Mouse (Mus musculus) spleen, adult 12 weeks (tissue): ENCODE measurements around the gene Rnf24.
"Not testable (repeated sequence)": the region's sequence is repeated elsewhere in the genome, so short reads cannot be mapped to it uniquely, and the experiment has no call there.

ENCODE experiments used
- DNase-seq: peaks from one replicate; pipeline ENCODE4 v3.0.0; 2022; ENCODE audit warnings: low spot score

Rnf24 gene

DNA sequence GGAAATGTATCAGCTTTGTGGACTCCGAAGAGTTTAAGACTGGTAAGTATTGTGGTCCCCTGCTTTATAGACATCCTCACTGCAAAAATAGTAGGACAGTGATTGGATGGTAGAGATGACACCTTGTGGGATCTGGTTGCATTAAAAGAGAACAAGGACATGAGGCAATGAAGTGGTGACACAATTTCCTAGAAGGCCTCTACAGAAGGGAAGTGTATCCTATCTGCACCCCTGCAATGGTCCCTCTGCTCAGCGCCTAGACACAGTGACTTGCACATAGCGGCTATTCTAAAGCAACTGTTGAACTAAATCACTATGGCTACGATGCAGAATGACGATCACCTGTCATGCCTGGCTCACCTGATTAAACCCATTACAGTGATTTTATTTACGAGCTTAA, 15.1 kb downstream of the Rnf24 start:
- no peak for DNase-seq

DNA sequence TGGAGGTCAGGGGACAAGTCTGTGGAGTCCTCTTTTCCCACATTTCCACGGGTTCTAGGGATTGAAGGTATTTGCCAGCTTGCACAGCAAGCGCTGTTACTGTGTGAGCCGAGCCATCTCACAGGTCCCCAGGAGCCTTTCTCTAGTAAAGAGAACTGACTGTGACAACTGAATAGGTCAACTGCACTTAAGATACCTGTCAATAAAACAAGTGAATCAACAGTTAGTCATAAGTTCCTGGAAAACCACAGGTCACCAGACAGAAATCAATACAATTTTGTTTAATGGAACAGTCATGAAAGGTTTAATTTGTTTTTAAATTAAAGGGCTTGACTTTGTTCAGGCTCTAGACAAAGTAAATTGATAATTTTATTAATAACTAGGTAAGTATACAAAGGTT, 22.1 kb downstream of the Rnf24 start:
- DNase-seq: no peak

DNA sequence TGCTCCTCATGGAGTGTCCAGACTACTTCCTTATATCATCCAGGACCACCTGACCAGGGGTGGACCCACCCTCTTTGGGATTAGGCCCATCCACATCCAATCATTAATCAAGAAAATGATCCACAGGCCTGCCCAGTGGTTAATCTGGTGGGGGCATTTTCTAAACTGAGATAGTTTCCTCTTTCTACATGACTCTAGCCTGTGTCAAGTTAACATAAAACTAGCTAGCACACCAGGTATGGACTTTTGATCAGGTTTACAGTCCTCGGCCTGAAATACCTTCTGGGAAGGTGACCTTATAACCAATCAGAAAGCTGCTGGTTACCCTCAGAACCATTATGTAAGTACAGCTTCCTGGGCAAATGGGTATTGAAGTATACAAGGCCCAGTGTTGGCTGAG, 23.7 kb downstream of the Rnf24 start:
- DNase-seq: no peak

DNA sequence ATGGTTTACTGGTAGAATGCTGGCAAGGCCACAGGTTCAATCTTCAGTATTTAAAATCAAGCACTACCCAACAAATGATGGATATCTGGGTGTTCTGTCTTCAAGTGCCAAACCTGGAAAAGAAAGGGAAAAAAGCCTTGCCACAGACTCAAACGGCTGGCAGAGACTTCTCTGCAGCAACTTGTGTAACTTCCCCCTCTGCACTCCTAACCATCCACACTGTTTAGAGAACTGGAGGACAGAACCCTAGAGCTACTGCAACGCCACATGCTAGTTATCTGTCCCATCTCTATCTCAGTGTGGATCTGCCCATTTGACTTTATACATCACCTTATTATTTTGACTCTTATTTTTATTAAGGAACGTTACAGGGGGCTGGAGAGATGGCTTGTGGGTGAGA, 26.6 kb downstream of the Rnf24 start:
- DNase-seq: no peak

DNA sequence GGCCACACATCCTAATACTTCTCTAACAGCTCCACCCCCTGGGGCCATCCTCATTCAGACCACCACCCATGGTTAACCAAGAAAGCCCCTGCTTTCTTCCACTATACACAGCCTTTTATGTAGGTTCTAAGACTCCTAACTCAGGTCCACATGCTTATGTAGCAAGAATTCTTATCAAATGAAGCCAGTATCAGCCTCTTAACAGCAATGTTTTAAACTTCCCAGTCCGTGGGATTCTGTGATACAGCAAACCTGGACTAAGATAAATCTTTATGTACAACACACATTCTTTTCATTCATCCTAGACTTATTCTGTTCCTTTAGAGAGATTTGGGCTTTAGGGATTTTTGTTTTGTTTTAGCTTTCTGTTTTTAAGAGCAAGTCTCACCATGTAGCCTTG, 29.0 kb downstream of the Rnf24 start:
- no peak for DNase-seq

DNA sequence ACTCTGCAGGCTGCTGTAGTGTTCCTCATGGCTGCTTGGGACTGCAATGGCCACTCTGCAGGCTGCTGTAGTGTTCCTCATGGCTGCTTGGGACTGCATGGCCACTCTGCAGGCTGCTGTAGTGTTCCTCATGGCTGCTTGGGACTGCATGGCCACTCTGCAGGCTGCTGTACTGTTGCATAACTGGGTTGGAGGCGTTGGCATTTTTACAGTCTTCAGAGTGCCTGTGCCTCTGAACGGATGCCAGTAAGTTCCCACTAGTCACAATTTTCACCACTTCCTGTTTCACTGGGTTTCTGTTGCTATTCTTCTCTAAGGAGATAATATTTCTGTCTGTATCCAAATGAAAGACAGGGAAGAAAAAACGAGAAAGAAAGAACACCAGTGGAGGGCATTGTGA, 31.5 kb downstream of the Rnf24 start:
- not testable (repeated sequence) for DNase-seq

DNA sequence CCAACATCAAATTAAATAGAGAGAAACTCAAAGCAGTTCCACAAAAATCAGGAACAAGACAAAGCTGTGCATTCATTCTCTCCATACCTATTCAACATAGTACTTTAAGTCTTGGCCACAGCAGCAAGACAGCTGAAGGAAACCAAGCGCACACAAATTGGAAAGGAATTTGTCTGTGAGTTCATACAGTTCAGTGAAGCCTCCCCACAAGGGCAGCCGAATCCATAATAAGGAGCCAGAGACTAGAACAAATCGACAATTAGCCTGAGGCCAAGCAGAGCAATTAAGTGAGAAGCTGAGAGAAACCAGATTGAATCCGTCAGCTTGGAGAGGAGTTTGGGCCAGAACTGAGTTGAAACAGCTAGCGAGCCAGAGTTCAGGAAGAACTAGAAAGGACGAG, 33.3 kb downstream of the Rnf24 start:
- DNase-seq: no peak

DNA sequence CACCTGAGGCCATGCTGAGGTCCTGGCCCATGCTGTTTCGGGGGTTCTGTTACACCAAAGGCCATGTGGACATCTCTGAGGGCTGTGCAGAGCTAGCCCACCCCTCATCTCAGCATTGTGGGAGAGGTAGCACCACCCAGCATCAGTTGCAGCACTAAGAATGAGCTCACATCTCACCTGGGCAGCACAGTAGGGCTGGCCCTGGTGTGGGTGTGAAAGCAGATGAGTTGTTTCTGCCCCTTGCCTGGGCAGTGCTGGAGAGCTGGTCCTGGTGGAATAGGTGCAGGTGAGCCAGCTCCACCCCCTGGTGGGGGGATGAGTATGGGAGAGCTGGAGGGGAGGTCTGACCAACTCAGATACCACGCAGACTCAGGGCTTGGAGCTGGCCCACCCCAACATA, 36.5 kb downstream of the Rnf24 start:
- DNase-seq: no peak

DNA sequence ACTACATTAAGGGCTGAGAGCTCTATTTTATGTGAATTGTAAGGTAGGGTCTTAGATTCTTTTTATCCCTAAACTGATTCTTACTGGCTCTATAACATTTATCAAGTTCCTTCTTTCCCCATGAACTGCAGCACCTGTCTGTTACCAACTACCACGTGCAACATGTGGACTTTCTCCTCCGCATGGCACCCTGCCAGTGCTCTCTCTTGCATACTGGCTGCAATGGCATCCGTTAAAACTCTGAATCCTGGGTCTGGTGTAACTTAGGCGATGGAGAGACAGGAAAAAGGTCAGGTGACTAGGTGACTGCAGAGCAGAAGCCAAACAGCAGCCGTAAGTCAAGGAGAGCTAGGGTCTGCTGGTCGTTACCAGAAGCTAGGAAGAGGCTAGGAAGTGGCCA, 43.4 kb downstream of the Rnf24 start:
- no peak for DNase-seq

DNA sequence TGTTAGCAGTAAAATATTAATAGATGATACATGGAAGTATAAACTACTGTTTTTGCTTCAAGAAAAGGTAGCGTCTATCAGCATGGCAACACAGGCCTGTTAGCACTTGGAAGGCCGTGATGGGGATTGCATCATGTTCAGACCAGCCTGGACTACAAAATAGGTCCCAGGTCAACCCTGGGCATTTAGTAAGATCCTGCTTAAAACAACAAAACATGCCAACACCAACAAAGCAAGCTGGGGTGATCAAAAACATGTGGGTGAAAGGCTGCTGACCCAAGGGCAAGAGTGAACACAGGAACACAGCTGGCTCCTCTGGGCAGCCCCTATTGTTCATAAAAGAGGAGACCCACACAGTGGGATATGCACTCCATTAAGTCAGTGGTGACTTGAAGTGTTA, 44.9 kb downstream of the Rnf24 start:
- DNase-seq: no peak

DNA sequence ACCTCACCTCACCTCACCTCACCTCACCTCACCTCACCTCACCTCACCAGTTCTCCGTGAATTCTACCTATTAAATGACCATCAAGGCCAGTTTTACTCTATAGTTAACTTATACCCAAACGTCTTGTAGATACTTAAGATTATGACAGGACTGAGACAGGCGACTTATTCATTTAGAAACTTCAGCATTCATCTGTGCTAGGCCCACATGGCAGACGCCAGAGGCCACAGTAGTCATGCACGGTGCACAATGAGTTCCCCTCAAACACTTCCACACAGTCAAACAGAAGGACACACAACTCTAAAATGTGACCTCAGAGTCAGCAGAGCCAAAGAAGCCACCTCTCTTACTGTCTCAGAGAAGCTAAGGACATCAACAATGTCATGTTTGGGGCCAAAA, 45.3 kb downstream of the Rnf24 start:
- no peak for DNase-seq

DNA sequence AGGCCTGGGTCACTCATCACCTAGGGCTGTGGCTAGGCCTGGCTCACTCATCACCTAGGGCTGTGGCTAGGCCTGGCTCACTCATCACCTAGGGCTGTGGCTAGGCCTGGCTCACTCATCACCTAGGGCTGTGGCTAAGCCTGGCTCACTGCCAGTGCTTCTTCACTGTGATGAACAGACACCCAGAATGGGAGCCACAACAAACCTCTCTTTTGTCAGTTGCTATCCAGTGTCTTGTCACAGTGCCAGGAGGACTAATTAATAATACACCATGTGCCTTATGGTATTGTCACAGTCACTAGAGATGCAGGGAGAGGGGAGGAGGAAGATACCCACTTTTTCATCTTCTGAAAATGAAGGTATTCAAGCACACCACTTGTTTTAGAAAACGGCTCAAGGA, 47.5 kb downstream of the Rnf24 start:
- not testable (repeated sequence) for DNase-seq

DNA sequence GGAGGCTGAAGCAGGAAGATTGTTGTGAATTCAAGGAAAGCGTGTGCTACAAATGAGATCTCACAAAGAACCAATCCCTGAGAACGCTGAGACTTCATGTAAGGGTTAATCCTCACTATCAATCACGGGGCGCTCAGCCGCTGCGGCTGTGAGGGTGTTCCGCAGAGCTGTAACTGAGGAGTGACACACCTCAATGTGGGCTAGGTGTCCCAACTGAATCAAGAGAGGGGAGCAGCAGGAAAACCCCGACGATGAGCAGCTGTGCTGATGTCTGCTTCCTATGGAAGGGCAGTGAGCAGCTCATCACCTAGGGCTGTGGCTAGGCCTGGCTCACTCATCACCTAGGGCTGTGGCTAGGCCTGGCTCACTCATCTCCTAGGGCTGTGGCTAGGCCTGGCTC, 48.2 kb downstream of the Rnf24 start:
- DNase-seq: no peak

DNA sequence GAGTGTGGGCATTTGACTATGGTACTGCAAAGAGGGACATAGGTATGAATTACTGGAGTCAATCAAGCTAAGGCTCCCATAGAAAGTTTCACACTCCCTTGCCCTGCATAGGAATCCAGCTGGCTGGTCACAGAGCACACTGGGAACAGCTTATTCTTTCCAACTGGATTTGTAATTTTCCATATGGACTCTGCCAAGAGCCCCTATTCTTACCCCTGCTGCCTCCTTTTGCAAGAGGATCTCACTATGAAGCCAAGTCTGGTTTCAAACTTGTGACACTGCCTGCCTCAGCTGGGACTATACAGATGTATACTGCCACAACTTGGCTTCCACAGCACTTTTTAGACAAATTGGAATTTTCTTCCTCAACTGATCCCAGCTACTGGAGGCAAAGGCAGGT, 51.1 kb downstream of the Rnf24 start:
- no peak for DNase-seq

DNA sequence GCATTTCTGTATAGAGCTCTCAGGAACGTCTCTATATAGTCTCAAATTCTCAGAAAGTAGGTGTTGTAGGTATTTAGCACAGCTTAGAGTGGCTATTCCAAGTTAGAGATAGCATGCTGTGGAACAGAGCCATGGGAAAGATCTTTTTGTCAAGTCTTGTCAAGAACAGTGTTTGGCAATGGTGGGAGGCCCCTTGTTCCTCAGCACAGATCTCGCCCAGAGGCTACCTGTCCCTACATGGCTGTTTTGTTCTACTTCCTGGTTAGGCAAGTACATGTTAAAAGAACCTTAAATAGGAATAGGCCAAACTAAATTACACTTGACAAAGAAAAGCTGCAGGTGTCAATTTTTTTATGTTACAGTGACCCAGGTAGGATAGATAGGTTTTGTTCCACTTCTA, 52.2 kb downstream of the Rnf24 start:
- DNase-seq: no peak

DNA sequence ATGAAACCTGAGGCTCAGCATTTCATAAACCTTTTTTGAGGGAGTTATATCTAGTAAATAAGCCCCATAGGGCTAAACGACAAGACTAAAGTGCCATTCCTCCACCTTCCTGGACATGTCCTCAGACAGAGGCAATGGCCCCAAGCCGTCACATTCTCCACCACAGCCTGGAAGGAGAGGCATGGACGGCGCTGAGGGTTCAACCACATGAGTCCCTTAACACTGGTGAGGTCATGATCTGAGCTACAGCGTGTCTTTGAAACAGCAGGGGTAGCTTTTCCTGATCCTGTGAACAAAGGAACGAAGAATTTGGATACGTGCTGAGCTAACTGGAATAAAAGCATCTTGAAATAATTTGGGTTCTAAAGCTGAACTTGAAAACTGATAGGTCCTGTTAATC, 54.0 kb downstream of the Rnf24 start:
- not testable (repeated sequence) for DNase-seq

DNA sequence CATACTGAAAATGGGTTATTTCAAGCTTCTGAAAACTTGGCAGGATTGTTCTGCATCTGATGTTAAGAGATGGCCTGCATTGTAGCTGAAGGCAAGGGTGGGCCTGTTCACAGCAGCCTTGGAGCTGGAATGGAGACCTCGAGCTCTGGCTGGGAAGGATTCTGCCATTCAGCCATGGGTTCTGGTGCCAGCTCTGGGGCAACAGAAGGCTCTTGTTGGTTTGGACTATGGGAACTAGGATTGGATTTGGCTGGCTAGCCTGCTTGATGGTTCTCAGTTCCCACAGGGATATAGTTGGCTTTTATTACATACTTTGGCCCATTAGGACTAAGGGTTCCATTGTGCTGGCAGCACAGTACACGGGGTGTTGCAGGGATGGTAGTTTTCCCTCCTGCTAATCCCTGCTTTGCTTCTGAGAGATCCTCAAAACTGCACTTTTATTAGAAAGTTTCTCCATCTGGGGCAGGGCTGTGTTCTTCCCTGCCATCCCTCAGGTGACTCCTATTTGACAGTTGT, 55.9 kb downstream of the Rnf24 start:
- no peak for DNase-seq

DNA sequence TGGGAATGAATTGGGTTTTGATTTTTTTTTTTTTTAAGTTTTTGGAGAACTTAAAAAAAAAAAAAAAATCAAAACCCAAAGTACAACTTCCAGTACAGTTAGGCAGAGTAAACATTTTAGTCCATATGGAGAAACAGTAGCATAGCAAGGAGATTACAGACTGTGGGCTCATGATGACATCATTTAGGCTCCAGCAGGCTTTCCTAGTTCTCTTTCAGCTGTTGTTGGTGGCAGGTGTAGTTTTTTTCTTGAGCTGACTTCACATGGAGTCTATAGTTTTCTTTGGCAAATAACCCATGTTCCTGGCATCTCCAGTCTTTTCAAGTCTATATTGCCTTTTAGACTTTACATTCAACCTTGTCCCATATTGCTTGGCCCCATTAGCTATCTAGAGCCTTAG, 62.0 kb downstream of the Rnf24 start:
- no peak for DNase-seq

DNA sequence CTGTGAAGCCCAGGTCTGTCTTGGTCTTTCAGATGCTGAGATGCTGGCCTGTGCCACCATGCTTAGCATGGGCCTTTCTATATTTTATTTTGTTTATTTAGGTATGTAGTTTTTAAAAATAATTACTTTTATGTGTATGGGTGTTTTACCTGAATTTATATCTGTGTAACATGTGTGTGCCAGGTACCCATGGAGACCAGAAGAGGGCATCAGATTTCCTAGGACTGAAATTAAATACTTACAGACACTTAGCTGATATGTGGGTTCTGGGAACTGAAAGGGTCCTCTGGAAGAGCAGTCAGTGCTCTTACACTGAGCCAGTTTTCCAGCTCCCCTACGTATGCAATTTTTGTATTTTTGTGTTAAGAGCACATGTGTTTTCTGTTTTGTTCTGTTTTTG, 66.4 kb downstream of the Rnf24 start:
- no peak for DNase-seq

DNA sequence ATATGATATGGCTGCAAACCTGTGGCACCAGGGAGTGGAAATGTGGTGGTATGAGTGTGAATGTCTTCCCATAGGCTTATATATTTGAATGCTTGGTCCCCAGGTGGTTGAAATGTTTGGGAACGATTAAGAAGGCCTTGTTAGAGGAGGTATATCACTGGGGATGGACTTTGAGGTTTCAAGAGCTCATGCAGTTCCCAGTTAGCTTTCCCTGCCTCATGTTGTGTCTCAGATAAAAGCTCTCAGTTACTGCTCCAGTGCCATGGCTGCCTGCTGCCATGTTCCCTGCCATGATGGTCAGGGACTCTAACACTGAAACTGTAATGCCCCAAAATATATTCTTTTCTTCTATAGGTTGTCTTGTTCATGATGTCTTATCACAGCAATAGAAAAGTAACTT, 71.1 kb downstream of the Rnf24 start:
- no peak for DNase-seq

DNA sequence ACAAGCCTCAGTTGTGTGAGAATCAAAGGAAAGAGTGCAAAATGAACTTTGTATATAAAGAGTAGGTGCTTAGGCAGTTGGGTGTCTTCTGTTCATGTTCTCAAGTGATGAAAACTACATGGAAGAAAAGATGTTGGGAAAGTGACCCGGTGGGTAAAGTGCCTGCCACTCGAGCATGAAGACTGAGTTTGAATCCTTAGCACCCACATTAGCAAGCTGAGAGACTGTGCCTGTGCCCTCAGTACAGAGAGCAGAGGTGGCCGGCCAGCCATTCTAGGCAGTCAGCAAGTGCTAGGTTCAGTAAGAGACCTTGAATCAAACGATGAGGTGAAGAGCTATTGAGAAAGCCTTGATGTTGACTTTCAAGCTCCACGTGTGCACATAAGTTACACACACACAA, 76.0 kb downstream of the Rnf24 start:
- no peak for DNase-seq

DNA sequence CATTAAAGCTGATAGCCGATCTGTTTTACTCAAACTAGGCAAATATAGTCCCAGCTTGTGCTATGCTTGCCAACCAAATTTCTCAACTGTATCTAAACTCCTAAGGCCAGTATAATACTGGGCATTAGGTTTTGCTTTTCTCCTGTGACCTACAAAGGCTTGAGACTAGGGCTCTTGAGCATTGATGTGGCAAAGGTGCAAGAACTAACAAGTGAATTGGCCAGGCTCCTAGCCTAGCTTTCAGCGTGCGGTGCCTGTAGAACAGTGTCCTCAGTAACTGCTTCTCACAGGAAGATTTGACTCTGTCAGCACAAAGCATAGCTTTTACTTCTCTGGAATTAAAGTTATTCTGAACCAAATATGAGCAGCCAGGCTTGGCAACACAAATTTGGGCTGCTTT, 77.2 kb downstream of the Rnf24 start:
- DNase-seq: no peak

DNA sequence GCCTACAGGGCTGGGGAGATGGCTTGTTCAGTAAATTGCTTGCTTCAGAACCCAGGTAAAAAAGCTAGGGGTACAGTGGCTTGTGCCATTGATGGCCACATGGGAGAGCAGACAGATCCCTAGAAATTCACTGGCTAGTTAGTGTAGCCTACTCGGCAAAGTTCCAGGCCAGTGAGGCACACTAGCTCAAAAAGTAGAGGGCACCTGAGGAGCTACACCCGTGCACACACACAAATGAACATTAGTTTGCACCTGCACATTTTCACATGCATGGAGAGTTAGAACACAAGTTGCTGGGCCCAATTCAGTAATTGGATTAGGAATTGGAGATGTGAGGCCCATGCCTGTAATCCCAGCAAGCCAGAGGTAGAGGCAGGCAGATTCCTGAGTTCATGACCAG, 87.6 kb downstream of the Rnf24 start:
- no peak for DNase-seq

DNA sequence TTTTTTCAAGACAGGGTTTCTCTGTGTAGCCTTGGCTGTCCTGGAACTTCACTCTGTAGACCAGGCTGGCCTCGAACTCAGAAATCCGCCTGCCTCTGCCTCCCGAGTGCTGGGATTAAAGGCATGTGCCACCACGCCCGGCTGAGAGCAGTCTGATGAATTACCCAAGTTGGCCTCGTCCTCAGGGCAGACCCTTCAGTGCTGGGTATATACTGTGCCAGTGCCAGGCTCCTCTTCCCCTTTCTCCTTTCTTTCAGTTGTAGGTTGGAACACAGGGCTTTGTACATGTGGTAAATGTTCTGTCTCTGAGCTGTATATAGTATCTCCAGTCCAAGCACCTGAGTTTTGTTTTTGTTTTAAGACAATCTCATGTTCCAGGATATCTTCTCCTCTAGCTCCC, 88.7 kb downstream of the Rnf24 start:
- no peak for DNase-seq
